Mouse (Mus musculus): Measurements from ENCODE around the gene Cep41. TPM values are rescaled to one million over a fixed set of nuclear protein-coding genes. Genes with fewer than 3 reads are reported as not detected.

Gene Cep41
- polyA plus RNA-seq, 1 experiment = 5.5 TPM

DNA sequence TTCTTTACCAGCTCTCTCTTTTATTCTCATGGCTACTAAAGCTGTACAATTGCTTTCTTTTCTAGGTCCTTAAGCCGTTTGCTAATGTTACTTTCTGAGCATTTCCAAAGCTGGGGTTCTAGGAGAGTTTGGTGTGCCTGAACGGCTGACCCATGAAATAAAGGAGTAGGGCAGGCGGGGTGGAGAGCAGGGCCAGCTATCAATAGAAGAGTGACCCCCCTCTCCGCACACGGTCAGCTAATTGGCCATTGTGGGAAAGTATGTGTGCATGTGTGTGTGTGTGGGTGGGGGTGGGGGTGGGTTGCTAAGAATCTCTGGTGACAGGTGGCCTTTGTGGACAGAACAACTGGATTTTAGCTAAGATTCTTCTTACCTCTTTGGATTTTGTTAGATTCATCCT, 82.3 kb downstream of the Cep41 start:
- no peak for TF ChIP-seq MAX (IDR thresholded peaks at IDR 0.05; ENCODE audit: low read depth)
- TF ChIP-seq POLR2A (IDR thresholded peaks at IDR 0.05; ENCODE audit: insufficient read length, low read depth) = no peak
- no peak for TF ChIP-seq SRF (IDR thresholded peaks at IDR 0.05; ENCODE audit: control insufficient read depth, insufficient read length, low read depth)
- TF ChIP-seq TCF12 (IDR thresholded peaks at IDR 0.05; ENCODE audit: insufficient read depth, poor library complexity, severe bottlenecking) = no peak
- peak in 1 of 3 experiments; percentile 3 for TF ChIP-seq MYOG (IDR thresholded peaks at IDR 0.05; ENCODE audit: control insufficient read depth in 1 of 3, insufficient read depth in 1 of 3, insufficient read length in 2 of 3, low read depth in 2 of 3)
- no peak for TF ChIP-seq CEBPB (IDR thresholded peaks at IDR 0.05; ENCODE audit: insufficient read depth, poor library complexity, severe bottlenecking)
- no peak for TF ChIP-seq REST (IDR thresholded peaks at IDR 0.05; ENCODE audit: insufficient read depth, insufficient read length)
- peak in 2 of 3 experiments; percentile 18 to 19 for TF ChIP-seq MYOD1 (IDR thresholded peaks at IDR 0.05; ENCODE audit: control insufficient read depth in 1 of 3, insufficient read length in 2 of 3, low read depth in 2 of 3)
- no peak for TF ChIP-seq POLR2AphosphoS2 (IDR thresholded peaks at IDR 0.05; ENCODE audit: insufficient read length, low read depth)
- TF ChIP-seq TCF3 (IDR thresholded peaks at IDR 0.05; ENCODE audit: insufficient read length, low read depth) = no peak
- no peak for TF ChIP-seq USF1 (IDR thresholded peaks at IDR 0.05; ENCODE audit: low read depth)
- TF ChIP-seq E2F4 (IDR thresholded peaks at IDR 0.05; ENCODE audit: insufficient read depth) = no peak
- H3K4me3 ChIP-seq = no peak overlapping the region
- no peak overlapping the region for H3ac ChIP-seq (ENCODE audit: control insufficient read depth, insufficient read length)
- no peaks in the 10 kb centered on the region for H3K36me3 ChIP-seq (ENCODE audit: control insufficient read depth, insufficient read depth)
- H3K27me3 ChIP-seq (ENCODE audit: control insufficient read depth, insufficient read depth, insufficient read length) = no peaks in the 10 kb centered on the region
- H3K79me2 ChIP-seq (ENCODE audit: control insufficient read depth, insufficient read depth) = no peaks in the 10 kb centered on the region
- no peak overlapping the region for H3K4me2 ChIP-seq (ENCODE audit: low read depth)

DNA sequence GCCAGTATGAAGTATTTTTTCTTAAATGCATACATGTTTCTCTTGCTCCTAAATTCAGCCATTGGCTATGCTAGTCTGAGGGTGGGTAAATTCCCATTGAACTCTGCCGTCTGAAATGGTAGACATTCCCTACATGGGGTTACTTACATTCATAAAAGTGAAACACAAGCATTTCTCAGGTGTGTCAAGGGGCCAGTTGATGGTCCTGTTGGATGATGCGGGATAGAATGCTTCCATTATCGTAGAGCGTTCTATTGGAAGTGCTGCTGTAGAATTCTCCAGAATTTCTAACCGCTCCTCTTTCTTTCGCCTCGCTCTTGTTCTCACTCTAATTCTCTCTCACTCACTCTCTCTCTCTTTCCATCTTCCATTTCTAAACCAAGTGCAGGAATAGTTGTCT, 82.8 kb downstream of the Cep41 start, which contains the start of gene Cpa5:
TSS of gene Cpa5 (plus strand) at position 301 of the 400 bp plus-strand sequence.
- Histone ChIP-seq H3K4me3 (no peak within 1 kb of the TSS), H3ac (ENCODE audit: control insufficient read depth, insufficient read length) (no peak within 1 kb of the TSS), H3K4me2 (ENCODE audit: low read depth) (no peak within 1 kb of the TSS), H3K79me2 (ENCODE audit: control insufficient read depth, insufficient read depth) (no peaks in the 10 kb centered on the region), H3K27me3 (ENCODE audit: control insufficient read depth, insufficient read depth, insufficient read length) (no peaks in the 10 kb centered on the region), H3K36me3 (ENCODE audit: control insufficient read depth, insufficient read depth) (no peaks in the 10 kb centered on the region)
- no peak for TF ChIP-seq CEBPB (IDR thresholded peaks at IDR 0.05; ENCODE audit: insufficient read depth, poor library complexity, severe bottlenecking)
- no peak for TF ChIP-seq SRF (IDR thresholded peaks at IDR 0.05; ENCODE audit: control insufficient read depth, insufficient read length, low read depth)

DNA sequence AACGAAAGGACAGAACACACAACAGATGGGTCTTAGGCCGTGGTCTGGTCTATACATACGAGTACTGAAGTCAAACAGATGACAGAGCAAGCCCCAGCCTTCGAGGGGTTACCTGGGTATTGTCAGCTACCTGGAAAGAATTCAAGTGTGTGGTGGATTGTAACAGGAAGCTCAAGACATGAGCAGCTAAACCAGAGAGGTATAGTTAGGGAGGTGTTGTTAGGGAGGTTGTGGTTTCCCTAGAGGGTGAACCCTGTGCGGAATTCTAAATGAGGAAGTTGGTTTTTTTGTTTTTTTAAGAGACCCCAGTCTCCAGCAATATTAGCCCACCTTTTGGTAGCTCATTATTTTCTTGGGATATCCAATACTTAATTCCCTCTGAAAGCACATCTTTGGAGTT, 87.9 kb downstream of the Cep41 start:
- no peak overlapping the region for H3ac ChIP-seq (ENCODE audit: control insufficient read depth, insufficient read length)
- H3K4me3 ChIP-seq = no peak overlapping the region
- TF ChIP-seq TCF12 (IDR thresholded peaks at IDR 0.05; ENCODE audit: insufficient read depth, poor library complexity, severe bottlenecking) = no peak
- TF ChIP-seq E2F4 (IDR thresholded peaks at IDR 0.05; ENCODE audit: insufficient read depth) = no peak
- TF ChIP-seq REST (IDR thresholded peaks at IDR 0.05; ENCODE audit: insufficient read depth, insufficient read length) = no peak
- TF ChIP-seq TCF3 (IDR thresholded peaks at IDR 0.05; ENCODE audit: insufficient read length, low read depth) = no peak
- no peak for TF ChIP-seq SRF (IDR thresholded peaks at IDR 0.05; ENCODE audit: control insufficient read depth, insufficient read length, low read depth)
- no peak for TF ChIP-seq USF1 (IDR thresholded peaks at IDR 0.05; ENCODE audit: low read depth)
- no peak for TF ChIP-seq MYOD1 (IDR thresholded peaks at IDR 0.05; ENCODE audit: control insufficient read depth in 1 of 3, insufficient read length in 2 of 3, low read depth in 2 of 3)
- TF ChIP-seq POLR2A (IDR thresholded peaks at IDR 0.05; ENCODE audit: insufficient read length, low read depth) = no peak
- no peak for TF ChIP-seq MAX (IDR thresholded peaks at IDR 0.05; ENCODE audit: low read depth)
- no peak for TF ChIP-seq POLR2AphosphoS2 (IDR thresholded peaks at IDR 0.05; ENCODE audit: insufficient read length, low read depth)
- TF ChIP-seq CEBPB (IDR thresholded peaks at IDR 0.05; ENCODE audit: insufficient read depth, poor library complexity, severe bottlenecking) = no peak
- TF ChIP-seq MYOG (IDR thresholded peaks at IDR 0.05; ENCODE audit: control insufficient read depth in 1 of 3, insufficient read depth in 1 of 3, insufficient read length in 2 of 3, low read depth in 2 of 3) = no peak

DNA sequence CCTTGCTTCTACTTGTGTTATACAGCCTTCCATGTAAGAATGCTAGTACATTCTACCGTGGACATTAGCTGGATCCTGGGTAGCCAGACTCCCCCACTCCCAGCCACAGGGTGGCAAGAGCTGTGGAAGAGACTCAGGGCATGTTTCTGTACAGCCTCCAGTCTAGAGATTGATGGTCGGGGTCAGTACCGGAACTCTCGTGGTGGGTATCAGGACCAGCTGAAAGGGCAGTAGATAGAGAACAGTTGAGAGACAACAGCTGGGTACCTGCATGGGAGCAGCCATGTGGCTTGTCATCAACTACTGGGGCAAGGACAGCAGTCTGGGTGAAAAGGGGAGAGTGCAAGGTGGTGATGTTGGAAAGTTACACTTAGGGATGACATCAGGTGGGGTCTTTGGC, 88.4 kb downstream of the Cep41 start:
- Histone ChIP-seq H3ac (ENCODE audit: control insufficient read depth, insufficient read length) (no peak overlapping the region), H3K36me3 (ENCODE audit: control insufficient read depth, insufficient read depth) (no peaks in the 10 kb centered on the region), H3K79me2 (ENCODE audit: control insufficient read depth, insufficient read depth) (no peaks in the 10 kb centered on the region), H3K27me3 (ENCODE audit: control insufficient read depth, insufficient read depth, insufficient read length) (no peaks in the 10 kb centered on the region), H3K4me3 (no peak overlapping the region), H3K4me2 (ENCODE audit: low read depth) (no peak overlapping the region)
- TF ChIP-seq CEBPB (IDR thresholded peaks at IDR 0.05; ENCODE audit: insufficient read depth, poor library complexity, severe bottlenecking) (no peak), TCF3 (IDR thresholded peaks at IDR 0.05; ENCODE audit: insufficient read length, low read depth) (no peak), POLR2A (IDR thresholded peaks at IDR 0.05; ENCODE audit: insufficient read length, low read depth) (no peak), REST (IDR thresholded peaks at IDR 0.05; ENCODE audit: insufficient read depth, insufficient read length) (no peak), POLR2AphosphoS2 (IDR thresholded peaks at IDR 0.05; ENCODE audit: insufficient read length, low read depth) (no peak), E2F4 (IDR thresholded peaks at IDR 0.05; ENCODE audit: insufficient read depth) (no peak)

More for the DNA sequence above, 87.9 kb downstream of the Cep41 start:
- Histone ChIP-seq H3K27me3 (ENCODE audit: control insufficient read depth, insufficient read depth, insufficient read length) (no peaks in the 10 kb centered on the region), H3K36me3 (ENCODE audit: control insufficient read depth, insufficient read depth) (no peaks in the 10 kb centered on the region), H3K4me2 (ENCODE audit: low read depth) (no peak overlapping the region), H3K79me2 (ENCODE audit: control insufficient read depth, insufficient read depth) (no peaks in the 10 kb centered on the region)

DNA sequence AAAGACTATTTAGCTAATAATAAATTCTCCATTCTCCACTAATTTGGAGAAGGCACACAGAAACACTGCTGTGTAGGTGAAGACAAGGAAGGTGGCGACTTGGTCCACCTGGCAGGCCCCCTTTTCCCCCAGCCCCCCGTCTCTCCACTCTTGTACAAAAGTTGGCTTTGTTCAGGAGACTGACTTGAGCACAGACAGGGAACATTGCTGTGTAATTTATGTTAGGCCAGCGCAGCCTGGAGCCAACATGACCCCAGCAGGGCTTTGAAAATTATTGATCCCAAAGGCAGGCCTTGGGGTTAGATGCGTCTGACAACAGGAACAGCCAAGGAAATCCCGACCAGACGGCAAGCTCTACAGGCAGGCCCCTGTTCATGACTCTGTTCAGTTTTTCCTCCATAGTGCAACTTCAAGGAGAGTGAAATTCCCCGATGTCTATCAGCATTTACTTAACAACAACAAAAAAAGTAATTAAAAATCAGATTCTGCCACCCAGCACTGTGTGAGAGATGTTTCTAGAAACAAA, 89.1 kb downstream of the Cep41 start:
- H3K4me3 ChIP-seq = no peak overlapping the region
- H3ac ChIP-seq (ENCODE audit: control insufficient read depth, insufficient read length) = no peak overlapping the region
- no peaks in the 10 kb centered on the region for H3K27me3 ChIP-seq (ENCODE audit: control insufficient read depth, insufficient read depth, insufficient read length)
- no peaks in the 10 kb centered on the region for H3K36me3 ChIP-seq (ENCODE audit: control insufficient read depth, insufficient read depth)
- no peak overlapping the region for H3K4me2 ChIP-seq (ENCODE audit: low read depth)
- no peaks in the 10 kb centered on the region for H3K79me2 ChIP-seq (ENCODE audit: control insufficient read depth, insufficient read depth)
- TF ChIP-seq USF1 (IDR thresholded peaks at IDR 0.05; ENCODE audit: low read depth) (no peak), MAX (IDR thresholded peaks at IDR 0.05; ENCODE audit: low read depth) (no peak), POLR2AphosphoS2 (IDR thresholded peaks at IDR 0.05; ENCODE audit: insufficient read length, low read depth) (no peak), E2F4 (IDR thresholded peaks at IDR 0.05; ENCODE audit: insufficient read depth) (no peak), REST (IDR thresholded peaks at IDR 0.05; ENCODE audit: insufficient read depth, insufficient read length) (no peak), POLR2A (IDR thresholded peaks at IDR 0.05; ENCODE audit: insufficient read length, low read depth) (no peak), CEBPB (IDR thresholded peaks at IDR 0.05; ENCODE audit: insufficient read depth, poor library complexity, severe bottlenecking) (no peak), SRF (IDR thresholded peaks at IDR 0.05; ENCODE audit: control insufficient read depth, insufficient read length, low read depth) (no peak)

Other genes with a start within 250 kb of the Cep41 start
- 24.3 TPM for gene Tmem209, start 184.0 kb downstream of the Cep41 start, polyA plus RNA-seq (2012; fragmentation: generic; extraction: Trizol)
- 0.05 TPM for gene Ssmem1, start 183.9 kb downstream of the Cep41 start, polyA plus RNA-seq (2012; fragmentation: generic; extraction: Trizol)
- not detected for gene Cpa2, start 152.2 kb downstream of the Cep41 start, polyA plus RNA-seq (2012; fragmentation: generic; extraction: Trizol)
- 0.01 TPM for gene Cpa4, start 125.4 kb downstream of the Cep41 start, polyA plus RNA-seq (2012; fragmentation: generic; extraction: Trizol)
- not detected for gene Cpa5, start 82.7 kb downstream of the Cep41 start, polyA plus RNA-seq (2012; fragmentation: generic; extraction: Trizol)
- gene Cpa1, start 54.5 kb downstream of the Cep41 start, polyA plus RNA-seq (2012; fragmentation: generic; extraction: Trizol) = 0.29 TPM
- gene Mest, start 29.8 kb upstream of the Cep41 start, polyA plus RNA-seq (2012; fragmentation: generic; extraction: Trizol) = 6.3 TPM
- gene Copg2, start 203.0 kb upstream of the Cep41 start, polyA plus RNA-seq (2012; fragmentation: generic; extraction: Trizol) = 26.6 TPM
- not detected for gene Tsga13, start 221.8 kb upstream of the Cep41 start, polyA plus RNA-seq (2012; fragmentation: generic; extraction: Trizol)

Measured in myocyte (in vitro differentiated cells).